Mouse (Mus musculus) E14TG2a.4 (cell line): ENCODE measurements around the gene Pars2.

Experiments
- CTCF ChIP-seq: conservative IDR thresholded peaks from 2 replicates; pipeline ENCODE4 v1.5.1; 2014; ENCODE audit warnings: low read length
- NANOG ChIP-seq: IDR thresholded peaks from 2 replicates; pipeline ENCODE4 v1.6.1; 2014; ENCODE audit warnings: borderline replicate concordance, low read length, mixed read lengths

DNA sequence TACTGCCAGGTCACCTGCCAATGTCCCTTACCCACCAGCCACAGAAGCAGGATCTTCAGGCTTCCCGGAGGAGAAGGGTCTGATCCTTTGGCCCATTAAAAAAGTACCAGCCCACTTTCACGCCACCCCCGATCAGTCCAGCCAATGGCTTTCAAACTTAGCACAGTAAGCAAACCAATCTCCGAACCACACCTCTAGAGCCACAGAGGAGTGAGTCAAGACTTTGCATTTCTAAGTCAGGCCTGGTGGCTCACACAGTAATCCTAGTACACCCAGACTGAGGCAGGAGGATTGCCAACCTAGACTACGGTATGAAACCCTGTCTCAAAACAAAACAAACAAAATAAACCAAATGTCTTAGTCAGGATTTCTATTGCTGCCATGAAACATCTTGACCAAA is 21.5 kb upstream of the Pars2 start:
- TF ChIP-seq CTCF (no peak), NANOG (no peak)
